Mouse (Mus musculus) brain, embryonic 14.5 days (tissue): ENCODE results near the gene Pak6.

ENCODE experiments used
- CTCF ChIP-seq: fragments of 200-500 bp; IDR thresholded peaks from 2 replicates; pipeline ENCODE4 v1.5.1; 2012; ENCODE audit warnings: inconsistent platforms, mild to moderate bottlenecking, moderate library complexity, borderline replicate concordance; ENCODE audit not compliant: insufficient read depth, insufficient read length; ENCODE audit errors: extremely low read depth
- POLR2A ChIP-seq: fragments of 200-500 bp; IDR thresholded peaks from 2 replicates; pipeline ENCODE4 v1.6.1; 2012; ENCODE audit warnings: mild to moderate bottlenecking, inconsistent platforms, borderline replicate concordance; ENCODE audit not compliant: poor library complexity, insufficient read depth, insufficient read length, severe bottlenecking; ENCODE audit errors: extremely low read depth

DNA sequence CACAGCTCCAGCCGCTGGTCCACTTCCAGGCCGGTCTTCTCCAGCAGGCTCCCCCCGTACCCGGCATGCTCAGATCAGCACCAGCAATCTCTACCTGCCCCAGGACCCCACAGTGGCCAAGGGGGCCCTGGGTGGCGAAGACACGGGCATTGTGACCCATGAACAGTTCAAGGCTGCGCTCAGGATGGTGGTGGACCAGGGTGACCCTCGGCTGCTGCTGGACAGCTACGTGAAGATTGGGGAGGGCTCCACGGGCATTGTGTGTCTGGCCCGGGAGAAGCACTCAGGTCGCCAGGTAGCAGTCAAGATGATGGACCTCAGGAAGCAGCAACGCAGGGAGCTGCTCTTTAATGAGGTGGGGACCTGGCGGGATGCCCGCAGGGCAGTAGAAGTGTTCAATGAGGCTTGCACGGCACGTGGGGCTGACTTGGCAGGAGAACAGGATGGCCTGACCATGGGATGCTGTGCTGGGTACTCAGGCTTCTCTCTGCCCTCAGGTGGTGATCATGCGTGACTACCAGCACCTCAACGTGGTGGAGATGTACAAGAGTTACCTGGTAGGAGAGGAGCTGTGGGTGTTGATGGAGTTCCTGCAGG is 30.4 kb downstream of the Pak6 start:
- TF ChIP-seq CTCF (no peak), POLR2A (no peak)
